ENCODE assay signal across 8 mouse cellular contexts in the genomic region with DNA sequence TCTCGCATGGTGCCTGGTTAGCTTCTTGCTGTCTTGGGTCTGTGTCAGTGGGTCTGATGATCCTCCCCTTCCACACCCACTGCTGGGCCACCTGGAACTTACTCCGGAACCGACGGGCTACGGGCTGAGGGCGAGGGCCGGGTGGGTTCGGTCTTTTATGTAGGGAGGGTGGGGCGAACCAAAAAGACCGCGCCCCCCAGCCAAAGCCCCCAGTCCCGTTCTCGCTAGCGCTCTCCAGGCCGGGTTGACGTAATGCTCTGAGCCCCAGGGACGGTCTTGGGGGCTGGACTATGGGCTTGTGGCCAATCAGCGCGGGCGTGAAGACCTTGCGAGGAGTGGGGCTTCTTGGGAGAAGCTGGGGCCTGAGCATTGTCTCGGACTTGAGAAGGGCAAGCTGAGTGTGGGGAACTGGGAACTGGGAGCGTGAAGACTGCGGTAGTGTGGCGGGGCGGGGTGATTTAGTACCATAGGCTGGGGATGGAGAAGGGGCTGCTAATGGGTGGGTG. TPM values are rescaled to one million over a fixed set of nuclear protein-coding genes. Genes with fewer than 3 reads are reported as not detected.
A peak's percentile ranks its signal among the peaks of the same experiment; 100 is the strongest.
DNase-seq lines count a peak whose midpoint lies in the region; ATAC-seq and TF ChIP-seq lines count a peak whose summit lies in the region.

Gene Tubb2b, minus strand, starts transcription at position 241 of the 506 bp plus-strand sequence.

- no peaks in the 10 kb centered on the region for H3K9me3 ChIP-seq in MEL (replicated peaks; ENCODE audit: insufficient read depth, low read length)
- no peaks in the 10 kb centered on the region for H3K9me3 ChIP-seq in embryonic facial prominence, embryonic 11.5 days (replicated peaks; ENCODE audit: control insufficient read depth, low read length)
- H3K9me3 ChIP-seq in heart, embryonic 14.5 days (ENCODE audit: control insufficient read depth, low read length): no peaks in the 10 kb centered on the region
- no peaks in the 10 kb centered on the region for H3K9me3 ChIP-seq in liver, embryonic 15.5 days (replicated peaks)
- H3K9me3 ChIP-seq in neural tube, embryonic 12.5 days: no peaks in the 10 kb centered on the region

- H3K27ac ChIP-seq in MEL (ENCODE audit: control insufficient read depth, low read depth, low read length): no peak within 1 kb of the TSS
- peak within 1 kb of the TSS; percentile 88 for H3K27ac ChIP-seq in embryonic facial prominence, embryonic 11.5 days (replicated peaks; ENCODE audit: low read depth, low read length)
- peak within 1 kb of the TSS; percentile 89 to 91 for H3K27ac ChIP-seq in heart, embryonic 14.5 days (replicated peaks in 1 of 2; ENCODE audit: control insufficient read depth in 1 of 2, insufficient read depth in 1 of 2, low read depth in 2 of 2, low read length in 2 of 2)
- no peak within 1 kb of the TSS for H3K27ac ChIP-seq in liver, embryonic 15.5 days (replicated peaks)
- peak within 1 kb of the TSS; percentile 99 for H3K27ac ChIP-seq in neural tube, embryonic 12.5 days

- no peaks in the 10 kb centered on the region for H3K79me2 ChIP-seq in MEL (ENCODE audit: control insufficient read depth, insufficient read depth, low read length, poor library complexity)

- WGBS in embryonic facial prominence, embryonic 11.5 days: under 1% methylated on average over 26 of the region's 26 CpGs
- under 1% methylated on average over 26 of the region's 26 CpGs for WGBS in heart, embryonic 14.5 days
- under 1% methylated on average over 26 of the region's 26 CpGs for WGBS in liver, embryonic 15.5 days (ENCODE audit: insufficient replicate concordance)
- WGBS in neural tube, embryonic 12.5 days: under 1% methylated on average over 26 of the region's 26 CpGs

- peaks cover 0 to 12% of the 10 kb centered on the region in 2 experiments; a peak in 2 of 4 replicates for H3K4me1 ChIP-seq in MEL (ENCODE audit: control insufficient read depth in 1 of 2, insufficient read depth in 2 of 2, low read length in 2 of 2)
- no peaks in the 10 kb centered on the region for H3K4me1 ChIP-seq in embryonic facial prominence, embryonic 11.5 days (ENCODE audit: control insufficient read depth, insufficient read depth, low read length)
- H3K4me1 ChIP-seq in heart, embryonic 14.5 days (ENCODE audit: control insufficient read depth in 2 of 2, insufficient read depth in 2 of 2, low read length in 2 of 2): peaks cover 17 to 25% of the 10 kb centered on the region in 2 experiments
- peaks cover 29% of the 10 kb centered on the region for H3K4me1 ChIP-seq in liver, embryonic 15.5 days (replicated peaks)
- H3K4me1 ChIP-seq in neural tube, embryonic 12.5 days: peaks cover 18% of the 10 kb centered on the region

- H3K4me3 ChIP-seq in MEL (ENCODE audit: control insufficient read depth in 1 of 2, insufficient read depth in 1 of 2, low read depth in 2 of 2, low read length in 2 of 2): peak within 1 kb of the TSS; percentile 67 to 72
- H3K4me3 ChIP-seq in embryonic facial prominence, embryonic 11.5 days (ENCODE audit: low read depth, low read length): peak within 1 kb of the TSS; percentile 75
- peak within 1 kb of the TSS; percentile 84 for H3K4me3 ChIP-seq in heart, embryonic 14.5 days (ENCODE audit: control insufficient read depth in 1 of 2, insufficient read depth in 1 of 2, low read depth in 1 of 2, low read length in 2 of 2)
- peak within 1 kb of the TSS; percentile 51 for H3K4me3 ChIP-seq in liver, embryonic 15.5 days (replicated peaks)
- peak within 1 kb of the TSS; percentile 79 for H3K4me3 ChIP-seq in neural tube, embryonic 12.5 days

- no peak for TF ChIP-seq EP300 in MEL (IDR thresholded peaks at IDR 0.05; ENCODE audit: low read depth in 1 of 2, low read length in 2 of 2)

- no peaks in the 10 kb centered on the region for H3K36me3 ChIP-seq in MEL (ENCODE audit: control insufficient read depth in 1 of 2, insufficient read depth in 2 of 2, low read length in 2 of 2)
- no peaks in the 10 kb centered on the region; the same call in none of the 2 replicates for H3K36me3 ChIP-seq in embryonic facial prominence, embryonic 11.5 days (replicated peaks; ENCODE audit: control insufficient read depth, insufficient read depth, low read depth, low read length)
- peaks cover 5% of the 10 kb centered on the region; the same call in 1 of the 2 replicates for H3K36me3 ChIP-seq in heart, embryonic 14.5 days (ENCODE audit: control insufficient read depth, insufficient read depth, low read length)
- no peaks in the 10 kb centered on the region for H3K36me3 ChIP-seq in liver, embryonic 15.5 days (replicated peaks)
- H3K36me3 ChIP-seq in neural tube, embryonic 12.5 days: peaks cover 20% of the 10 kb centered on the region

- H3K27me3 ChIP-seq in MEL (ENCODE audit: control insufficient read depth in 1 of 2, insufficient read depth in 2 of 2, low read length in 2 of 2): no peaks in the 10 kb centered on the region
- H3K27me3 ChIP-seq in embryonic facial prominence, embryonic 11.5 days (ENCODE audit: control insufficient read depth, insufficient read depth, low read length): no peaks in the 10 kb centered on the region
- H3K27me3 ChIP-seq in heart, embryonic 14.5 days (ENCODE audit: control insufficient read depth, insufficient read depth, low read length): peaks cover 7% of the 10 kb centered on the region; the same call in 1 of the 2 replicates
- H3K27me3 ChIP-seq in liver, embryonic 15.5 days: peaks cover 82% of the 10 kb centered on the region
- no peaks in the 10 kb centered on the region for H3K27me3 ChIP-seq in neural tube, embryonic 12.5 days (replicated peaks)

- DNase-seq in A20 (ENCODE audit: low read depth, low spot score): peak; percentile 94
- peak; percentile 89 for DNase-seq in MEL (ENCODE audit: low read depth, low spot score)
- DNase-seq in embryonic facial prominence, embryonic 11.5 days (ENCODE audit: low spot score): peak; percentile 96
- peak; percentile 51 to 80 for DNase-seq in kidney, postnatal 25 days
- DNase-seq in thymus, postnatal 4 days: peak; percentile 78

- peak within 1 kb of the TSS; percentile 49 for H3K4me2 ChIP-seq in embryonic facial prominence, embryonic 11.5 days (ENCODE audit: low read depth, low read length)
- H3K4me2 ChIP-seq in heart, embryonic 14.5 days (ENCODE audit: low read length): peak within 1 kb of the TSS; percentile 89
- H3K4me2 ChIP-seq in liver, embryonic 15.5 days: peak within 1 kb of the TSS; percentile 72
- peak within 1 kb of the TSS; percentile 81 for H3K4me2 ChIP-seq in neural tube, embryonic 12.5 days (replicated peaks)

- no peak for TF ChIP-seq CTCF in MEL (IDR thresholded peaks at IDR 0.05 in 2 of 3, conservative IDR thresholded peaks at IDR 0.05 in 1 of 3; ENCODE audit: control insufficient read depth in 1 of 3, insufficient read depth in 1 of 3, low read depth in 2 of 3, low read length in 3 of 3, poor library complexity in 1 of 3, severe bottlenecking in 1 of 3)

- TF ChIP-seq RAD21 in MEL (IDR thresholded peaks at IDR 0.05; ENCODE audit: low read depth, low read length): no peak

- peak within 1 kb of the TSS; percentile 43 for H3K9ac ChIP-seq in MEL (ENCODE audit: control insufficient read depth, low read depth, low read length, poor library complexity, severe bottlenecking)
- H3K9ac ChIP-seq in embryonic facial prominence, embryonic 11.5 days (replicated peaks; ENCODE audit: low read length): peak within 1 kb of the TSS; percentile 65
- peak within 1 kb of the TSS; percentile 89 for H3K9ac ChIP-seq in heart, embryonic 14.5 days (ENCODE audit: low read length)
- H3K9ac ChIP-seq in liver, embryonic 15.5 days: peak within 1 kb of the TSS; percentile 25; the same call in 1 of the 2 replicates
- H3K9ac ChIP-seq in neural tube, embryonic 12.5 days: peak within 1 kb of the TSS; percentile 91

- 0 out of 4 replicates have a peak, but pooled peaks of 1 of the 2 experiments have one; percentile 23 for TF ChIP-seq POLR2A in MEL (IDR thresholded peaks at IDR 0.05; ENCODE audit: control insufficient read depth in 1 of 2, insufficient read depth in 1 of 2, low read depth in 1 of 2, low read length in 2 of 2, poor library complexity in 1 of 2)

- ATAC-seq in embryonic facial prominence, embryonic 11.5 days (replicated peaks; ENCODE audit: insufficient number of reproducible peaks, low FRiP score, low TSS enrichment, low read depth): peak; percentile 90
- peak; percentile 92 for ATAC-seq in heart, embryonic 14.5 days (ENCODE audit: insufficient number of reproducible peaks, insufficient read depth, low FRiP score, low read depth)
- ATAC-seq in liver, embryonic 15.5 days (ENCODE audit: insufficient read depth): peak; percentile 44; the same call in 1 of the 2 replicates
- peak; percentile 92 for ATAC-seq in neural tube, embryonic 12.5 days (ENCODE audit: low FRiP score, low read depth)

TF ChIP-seq in MEL, 35 proteins besides CTCF, POLR2A, EP300 and RAD21:
- TF ChIP-seq TBP (IDR thresholded peaks at IDR 0.05; ENCODE audit: low read depth, low read length) (0 out of 2 replicates have a peak, but pooled peaks have one; percentile 26), KAT2A (conservative IDR thresholded peaks at IDR 0.05; ENCODE audit: low read depth, low read length) (no peak), MYB (IDR thresholded peaks at IDR 0.05; ENCODE audit: low read depth, low read length) (no peak), CHD2 (IDR thresholded peaks at IDR 0.05; ENCODE audit: low read length) (no peak), GATA1 (IDR thresholded peaks at IDR 0.05; ENCODE audit: low read depth, low read length) (no peak), ETS1 (IDR thresholded peaks at IDR 0.05; ENCODE audit: low read depth, low read length) (no peak)
TF ChIP-seq in MEL: peak in this region for 1.

RNA-seq across cellular contexts. Expression of gene Tubb2b, which starts in this region (rescaled TPM):
- total RNA-seq in MEL (2012; rRNA removed): 1.4 and 2.7 TPM in 2 replicates
- 10 to 100 TPM in 1 of 2 experiments, not detected in 1; 10.6 TPM for polyA plus RNA-seq in MEL (2012; ENCODE audit: insufficient read depth in 1 of 2, insufficient read length in 2 of 2, low read depth in 1 of 2, low replicate concordance in 2 of 2, missing spikeins in 1 of 2)
- 77.6 and 88.3 TPM in 2 replicates for polyA plus RNA-seq in embryonic facial prominence, embryonic 11.5 days (2014; fragmentation: Nextera tagmentation; extraction: Ambion mirVana)
- 26.7 and 35.0 TPM in 2 replicates for polyA plus RNA-seq in heart, embryonic 14.5 days (2014; fragmentation: Nextera tagmentation; extraction: Ambion mirVana)
- 1.1 and 1.4 TPM in 2 replicates for polyA plus RNA-seq in liver, embryonic 15.5 days (2015; fragmentation: Nextera tagmentation; extraction: Ambion mirVana)
- polyA plus RNA-seq in neural tube, embryonic 12.5 days (2016; fragmentation: Nextera tagmentation; extraction: Ambion mirVana): 425 and 501 TPM in 2 replicates

Comparison
In these comparisons a context has a peak if more than half of its experiments do, and no peak if none do; other contexts are left out.
1. H3K27ac ChIP-seq: peak in embryonic facial prominence, embryonic 11.5 days (single experiment), heart, embryonic 14.5 days (2 of 2) and neural tube, embryonic 12.5 days (single experiment); none in MEL (single experiment) and liver, embryonic 15.5 days (single experiment).
2. H3K9ac ChIP-seq: peak in every context shown above with its lines; median percentile 91 in neural tube, embryonic 12.5 days; 89 in heart, embryonic 14.5 days; 65 in embryonic facial prominence, embryonic 11.5 days; 43 in MEL; 25 in liver, embryonic 15.5 days.
3. Peak in every context shown above with its lines, with median percentiles within 50 percentile points of each other: DNase-seq, H3K4me3 ChIP-seq, ATAC-seq and H3K4me2 ChIP-seq.